ENCODE assay signal across 19 mouse cellular contexts in the genomic region with DNA sequence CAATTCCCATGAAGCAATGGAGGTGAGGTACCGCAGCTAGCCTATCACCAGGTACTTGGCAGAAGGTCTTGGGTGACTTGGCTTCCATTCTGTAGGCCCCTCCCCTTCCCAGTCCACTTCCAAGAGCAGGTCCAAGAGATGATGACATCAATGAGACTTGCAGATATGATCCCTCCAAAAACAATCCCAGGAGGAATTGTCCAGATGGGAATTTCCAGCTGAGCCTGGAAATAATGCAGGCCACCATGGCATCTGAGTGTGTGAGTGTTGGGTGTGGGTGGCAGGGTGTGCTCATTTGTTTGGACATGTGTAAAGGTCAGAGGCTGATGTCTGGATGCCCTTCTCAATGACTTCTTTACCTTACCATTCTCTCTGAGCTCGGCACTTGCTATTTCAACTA.
"Had no signal": no experiment of that assay in that cellular context is flagged by ENCODE, and none has a peak within 500 bp of the region (broad histone marks: within the 10 kb centered on the region; RNA-seq: fewer than 3 reads in every experiment).

No protein-coding gene starts in this region.

- H3K36me3 ChIP-seq: midbrain, embryonic 10.5 days; midbrain, embryonic 12.5 days; neural tube, embryonic 13.5 days; neural tube, embryonic 15.5 days; stomach, embryonic 15.5 days had no signal

- H3K9me3 ChIP-seq: midbrain, embryonic 10.5 days; midbrain, embryonic 12.5 days; neural tube, embryonic 13.5 days; neural tube, embryonic 15.5 days; stomach, embryonic 15.5 days had no signal

- ATAC-seq: midbrain, embryonic 16.5 days had no signal

- H3K27me3 ChIP-seq: midbrain, embryonic 12.5 days; neural tube, embryonic 13.5 days; neural tube, embryonic 15.5 days; stomach, embryonic 15.5 days had no signal

- H3K4me3 ChIP-seq: midbrain, embryonic 10.5 days; midbrain, embryonic 12.5 days; myocyte; neural tube, embryonic 13.5 days; neural tube, embryonic 15.5 days; stomach, embryonic 15.5 days had no signal

- H3K27ac ChIP-seq: midbrain, embryonic 10.5 days; midbrain, embryonic 12.5 days; neural tube, embryonic 13.5 days; neural tube, embryonic 15.5 days had no signal

- H3K9ac ChIP-seq: lung, embryonic 14.5 days; midbrain, embryonic 12.5 days; neural tube, embryonic 13.5 days; neural tube, embryonic 15.5 days; stomach, embryonic 15.5 days had no signal

- DNase-seq: lung, adult 18-20 months; lung, postnatal 10 days; lung, postnatal 4 days; midbrain, embryonic 14.5 days; retina, postnatal 1 day; right cerebral cortex, adult 18-20 months; right cerebral cortex, postnatal 25 days; right cerebral cortex, postnatal 4 days; thymus, adult 2 months; thymus, postnatal 25 days; thymus, postnatal 4 days had no signal

- H3K4me2 ChIP-seq: lung, embryonic 14.5 days; midbrain, embryonic 12.5 days; neural tube, embryonic 13.5 days; neural tube, embryonic 15.5 days; stomach, embryonic 15.5 days had no signal
